Mouse (Mus musculus) ES-Bruce4 (cell line): ENCODE results near the gene Tmed1.

ENCODE experiments used
- CTCF ChIP-seq: IDR thresholded peaks from one replicate; pipeline ENCODE4 v1.8.1; 2011; ENCODE audit warnings: low read depth, low read length
- EP300 ChIP-seq: IDR thresholded peaks from 2 replicates; pipeline ENCODE4 v1.6.1; 2011; ENCODE audit warnings: low read depth, low read length; ENCODE audit not compliant: insufficient read depth

DNA sequence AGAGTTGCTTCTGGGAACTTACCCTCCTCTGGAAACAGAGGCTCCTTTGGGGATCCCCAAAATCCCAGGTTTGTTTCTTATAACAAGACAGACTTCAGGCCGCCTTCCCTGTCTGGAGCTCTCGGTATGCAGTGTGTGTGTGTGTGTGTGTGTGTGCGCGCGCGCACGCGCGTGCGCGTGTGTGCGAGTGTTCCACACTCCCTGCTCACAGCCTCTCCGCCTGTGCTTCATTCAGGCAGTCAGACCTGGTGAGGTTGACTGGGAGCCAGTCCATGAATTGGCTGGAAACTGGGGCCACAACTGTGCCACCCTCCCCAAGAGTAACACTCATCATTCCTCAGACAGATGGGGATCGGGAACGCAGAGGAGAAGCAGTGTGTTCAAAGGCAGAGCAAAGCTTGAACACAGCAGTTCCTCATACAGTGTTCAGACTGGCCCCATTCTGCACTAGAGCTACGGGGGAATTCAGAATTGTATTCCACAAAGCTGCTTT, 13.0 kb downstream of the Tmed1 start:
- TF ChIP-seq CTCF (no peak), EP300 (no peak)
